Mouse (Mus musculus) left cerebral cortex, adult 18-20 months (tissue): ENCODE results near the gene Rabac1. TPM values are rescaled to one million over a fixed set of nuclear protein-coding genes. Genes with fewer than 3 reads are reported as not detected.

Experiments used
- DNase-seq, 2 experiments: peaks; one replicate each; pipeline ENCODE4 v3.0.0; 2021 to 2022; ENCODE audit warnings: low spot score in 2 of 2, mixed read lengths in 1 of 2
- long read RNA-seq, 2 experiments: library from polyadenylated mRNA; stranded (forward); transcript quantifications; one replicate each; pipeline ENCODE4 v2.0.0; 2021
- total RNA-seq, 2 experiments: library from RNA; stranded (reverse); gene quantifications; 2 replicates each; pipeline ENCODE4 v1.2.3; 2021

Rabac1 gene
- total RNA-seq: 100 to 1,000 TPM; 305 to 355 TPM
- long read RNA-seq, experiment 1, transcript Rabac1-201 (5 exons, 899 nt): major isoform, 142 of 162 reads
- long read RNA-seq, experiment 1, transcript Rabac1-203 (4 exons, 986 nt): minor isoform, 7 of 162 reads
- long read RNA-seq, experiment 1, partial matches to known transcripts: 4 of 162 reads
- long read RNA-seq, experiment 1, other reads (novel, unspliced or antisense): 9 of 162 reads
- long read RNA-seq, experiment 2, transcript Rabac1-201 (5 exons, 899 nt): major isoform, 139 of 147 reads
- long read RNA-seq, experiment 2, transcript Rabac1-203 (4 exons, 986 nt): minor isoform, 5 of 147 reads
- long read RNA-seq, experiment 2, partial matches to known transcripts: 1 of 147 reads
- long read RNA-seq, experiment 2, other reads (novel, unspliced or antisense): 2 of 147 reads

GRCm38 (mm10) chr7:24971972-24972893 is at the start of gene Rabac1:
Rabac1 (minus strand) TSS chr7:24972754.
- DNase-seq: peak; percentile 90 to 95

GRCm38 (mm10) chr7:25011592-25011991 is 39.0 kb upstream of the Rabac1 start:
- DNase-seq: no peak

- peak; percentile 74 to 76 for DNase-seq
These were observed 37.7 kb upstream of the Rabac1 start for GRCm38 (mm10) chr7:25010090-25010913.

DNA sequence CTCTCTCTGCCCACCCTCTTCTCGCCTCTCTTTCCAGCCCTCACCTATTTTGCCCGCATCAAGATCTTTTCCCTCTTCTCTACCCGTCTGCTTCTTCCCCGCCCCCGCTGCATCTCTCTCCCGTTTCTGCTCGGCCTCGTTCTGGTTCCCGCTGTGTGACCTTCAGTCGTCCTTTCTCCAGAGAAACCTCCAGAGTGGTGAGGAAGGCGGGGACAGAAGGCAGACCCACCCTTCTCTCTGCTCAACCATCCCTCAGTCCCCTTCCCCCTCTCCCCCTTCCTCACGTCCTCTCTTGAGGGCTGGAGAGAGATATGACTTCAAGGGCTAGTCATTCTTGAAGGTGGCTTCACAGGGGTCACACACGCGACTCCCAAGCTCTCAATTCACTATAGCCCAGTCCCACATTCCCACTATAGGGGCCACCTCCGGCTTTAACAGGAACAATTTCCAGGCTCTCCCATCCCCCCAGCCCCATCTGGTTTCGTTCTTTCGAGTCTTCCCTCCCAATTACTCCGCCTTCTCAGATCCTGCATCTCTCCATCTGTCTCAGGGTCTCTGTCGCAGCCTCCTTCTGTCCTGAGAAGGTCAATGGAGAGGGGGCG is 36.6 kb upstream of the Rabac1 start:
- DNase-seq: peak; percentile 75 to 78

DNA sequence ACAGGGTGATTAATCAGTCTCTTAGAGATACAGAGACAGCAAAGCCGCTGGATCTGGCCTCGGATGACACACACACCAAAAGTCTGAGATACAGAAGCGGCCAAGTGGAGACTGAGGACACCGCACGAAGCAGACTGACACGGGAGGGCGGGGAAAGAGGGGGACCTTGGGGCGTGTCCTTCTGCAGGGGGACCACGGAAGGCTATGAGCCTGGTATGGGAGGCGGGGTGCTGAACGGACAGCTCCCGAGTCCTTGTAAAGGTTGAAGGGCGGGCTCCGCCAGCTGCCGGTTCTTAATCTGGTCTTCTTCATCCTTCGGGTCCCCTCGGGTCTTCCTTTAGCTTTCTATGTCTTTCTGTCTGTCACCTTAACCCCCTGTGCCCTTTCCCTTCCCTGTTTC is 36.1 kb upstream of the Rabac1 start:
- peak; percentile 47 to 48 for DNase-seq

DNA sequence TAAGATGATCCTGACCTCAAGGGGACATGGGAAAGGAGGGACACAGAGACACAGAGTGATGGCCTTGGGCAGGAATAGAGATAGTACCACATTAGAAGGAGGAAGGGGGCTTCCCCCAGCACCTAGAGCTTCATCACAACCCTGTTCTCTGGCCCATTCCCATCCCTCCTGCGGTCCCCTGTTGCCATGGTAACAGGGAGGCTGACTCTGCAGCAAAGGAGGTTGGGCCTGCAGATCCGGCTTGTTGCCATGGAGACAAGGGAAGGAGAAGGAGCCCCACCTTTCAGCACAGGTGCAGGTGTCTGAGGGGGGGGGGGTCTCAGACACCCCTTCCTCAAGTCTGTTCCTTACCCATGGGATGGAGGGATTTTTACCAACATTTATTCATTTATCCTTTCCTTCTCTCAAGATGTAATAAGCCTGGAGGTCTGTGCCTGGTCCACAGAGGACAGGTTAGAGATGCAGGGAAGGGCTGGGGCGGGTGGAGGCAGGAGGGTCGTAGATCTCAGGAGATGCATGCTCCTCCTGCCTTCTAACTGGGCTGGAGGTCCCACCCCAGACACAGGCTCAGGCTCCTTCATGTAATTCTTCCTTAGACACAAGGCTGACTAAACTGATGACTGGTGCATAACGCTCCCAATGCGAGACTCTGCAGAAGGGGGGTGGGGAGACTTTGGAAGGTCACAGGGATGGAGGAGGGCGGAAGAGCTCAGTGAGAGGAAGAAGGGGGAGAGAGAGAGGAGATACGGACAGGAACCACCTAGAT is 35.2 kb upstream of the Rabac1 start:
- DNase-seq: peak; percentile 75 to 77

DNA sequence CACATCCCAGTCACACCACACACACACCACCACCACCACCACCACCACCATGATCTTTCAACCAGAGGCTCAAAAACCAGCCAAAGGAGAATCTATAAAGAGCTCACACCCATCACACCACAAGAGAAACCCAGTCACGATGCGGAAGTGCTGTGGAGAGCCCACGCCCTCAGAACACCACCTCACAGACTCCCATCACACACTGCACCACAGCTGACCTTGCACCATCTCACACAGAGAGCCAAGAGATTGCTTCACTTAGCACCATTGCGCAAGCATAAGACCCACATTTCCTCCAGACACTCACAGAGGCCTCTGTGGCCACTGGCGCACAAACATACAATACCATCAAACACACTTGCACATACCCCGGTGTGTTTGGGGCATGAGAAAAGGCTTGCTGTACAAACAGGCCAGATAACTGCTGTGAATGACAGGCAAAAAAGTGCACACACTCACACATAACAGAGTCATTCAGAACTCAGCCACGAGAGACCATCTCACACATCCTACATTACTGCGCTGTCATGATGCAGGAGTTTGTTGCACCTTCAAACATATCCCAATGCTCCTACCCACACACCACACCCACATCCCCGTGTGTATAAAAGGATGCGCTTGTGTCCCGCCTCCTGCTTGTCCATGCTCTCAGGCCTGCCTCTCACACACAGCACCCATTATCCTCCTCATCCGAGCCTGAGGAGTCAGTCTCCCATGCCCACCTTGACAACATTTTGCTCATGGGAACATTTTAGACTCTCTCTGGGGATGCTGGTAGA is 34.2 kb upstream of the Rabac1 start:
- peak; percentile 72 to 86 for DNase-seq

GRCm38 (mm10) chr7:25006171-25006570 is 33.6 kb upstream of the Rabac1 start:
- DNase-seq: no peak

DNA sequence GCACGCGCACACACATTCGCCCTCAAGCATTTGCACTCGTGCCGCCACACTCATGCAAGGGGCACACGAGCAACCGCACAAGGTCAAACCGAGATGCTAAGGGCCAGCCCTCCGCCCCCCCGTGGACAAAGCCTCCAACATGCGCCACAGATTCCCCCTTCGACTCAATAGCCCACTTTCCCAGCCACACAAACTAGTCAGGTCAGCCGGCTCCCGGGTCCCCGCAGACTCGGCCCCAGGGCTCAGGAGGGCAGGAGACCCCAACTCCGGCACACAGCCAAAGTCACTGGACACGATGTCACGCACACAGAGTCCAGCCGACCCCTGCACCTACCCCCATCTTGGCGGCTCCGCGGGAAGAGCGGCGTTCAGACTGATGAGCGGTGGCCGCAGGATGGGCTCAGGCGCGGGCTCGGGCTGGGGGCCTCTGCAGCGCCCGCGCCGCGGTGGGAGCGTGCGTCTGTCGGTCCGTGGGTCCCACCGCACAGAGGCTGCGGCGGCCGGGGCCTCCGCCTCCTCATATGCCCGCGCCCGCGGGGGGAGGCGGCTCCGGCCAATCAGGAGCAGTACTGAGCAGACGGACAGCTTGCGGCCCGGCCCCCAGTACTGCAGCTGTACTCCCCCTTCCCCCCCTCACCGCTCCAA is 33.0 kb upstream of the Rabac1 start, which contains the start of gene Atp1a3:
Atp1a3 (minus strand) TSS at position 538 of the 645 bp plus-strand sequence.
- peak; percentile 82 to 90 for DNase-seq

DNA sequence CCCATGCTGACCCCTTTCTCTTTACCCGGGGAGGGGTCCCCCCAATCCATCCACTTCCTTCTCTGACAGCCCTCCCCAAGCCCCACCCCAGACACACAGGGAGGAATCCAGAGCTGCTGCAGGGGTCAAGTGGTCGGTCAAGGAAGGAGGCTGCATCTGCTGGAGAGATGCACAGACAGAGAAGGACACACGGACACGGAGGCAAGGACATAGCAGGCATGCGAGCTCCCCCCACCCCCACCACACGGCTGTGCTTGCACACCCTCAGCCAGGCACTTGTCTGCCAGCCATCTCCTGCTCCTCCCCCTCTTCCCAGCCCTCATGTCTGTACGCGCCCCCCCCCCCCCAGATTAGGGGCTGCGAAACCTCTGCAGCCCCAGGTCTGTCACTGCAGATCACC is 32.3 kb upstream of the Rabac1 start:
- DNase-seq: no peak

DNA sequence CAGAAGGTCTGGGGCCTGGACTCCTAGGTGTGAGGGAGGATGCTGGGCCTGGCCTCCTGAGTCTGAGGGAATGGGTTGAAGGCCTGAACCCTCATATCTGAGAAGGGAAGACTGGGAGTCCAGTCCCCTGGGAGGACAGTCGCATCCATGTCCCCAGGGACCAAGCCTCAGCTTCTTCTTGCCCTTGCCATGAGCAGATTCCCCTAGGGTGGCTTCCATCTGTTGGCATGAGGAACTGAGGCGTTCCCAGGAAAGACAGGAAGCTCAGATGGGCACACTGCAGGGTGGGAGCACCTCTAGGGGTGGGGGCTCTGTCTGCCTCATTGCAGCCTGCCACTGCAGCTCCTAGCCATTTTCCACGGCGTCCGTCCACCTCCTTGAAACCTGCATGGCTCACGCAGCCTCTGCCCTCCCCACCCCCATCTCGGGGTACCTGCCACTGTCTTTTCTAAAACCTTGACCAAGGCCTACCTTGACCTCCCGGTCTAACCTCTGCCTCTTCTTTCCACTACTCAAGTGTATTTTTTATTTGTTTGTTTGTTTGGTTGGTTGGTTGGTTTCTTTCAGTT is 31.4 kb upstream of the Rabac1 start:
- no peak for DNase-seq

GRCm38 (mm10) chr7:25003291-25003690 is 30.7 kb upstream of the Rabac1 start:
- DNase-seq: no peak

- no peak for DNase-seq
These were observed 28.2 kb upstream of the Rabac1 start for GRCm38 (mm10) chr7:25000711-25001110.

DNA sequence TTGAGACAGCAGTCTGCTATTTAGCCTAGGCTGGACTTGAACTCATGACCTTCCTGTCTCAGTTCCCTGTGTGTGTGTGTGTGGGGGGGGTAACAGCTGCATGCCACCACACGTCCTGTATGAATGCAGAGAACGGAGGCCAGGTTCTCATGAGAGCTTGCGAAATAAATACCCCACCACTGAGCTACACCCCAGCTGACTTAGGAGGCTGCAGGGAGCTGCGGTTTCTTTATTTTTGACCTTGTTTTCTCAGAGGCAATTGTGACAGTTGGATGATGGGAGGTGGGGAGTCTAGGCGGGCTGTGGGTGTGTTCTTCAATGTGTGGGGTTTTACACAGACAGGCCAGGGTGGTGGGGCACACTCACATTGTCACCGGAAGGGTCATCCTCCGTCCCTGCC is 27.7 kb upstream of the Rabac1 start:
- no peak for DNase-seq

- peak; percentile 57 to 67 for DNase-seq
These were observed 20.5 kb upstream of the Rabac1 start for GRCm38 (mm10) chr7:24993081-24993480.

- no peak for DNase-seq
These were observed 17.9 kb upstream of the Rabac1 start for GRCm38 (mm10) chr7:24990478-24990877.

- DNase-seq: no peak
These were observed 15.4 kb upstream of the Rabac1 start for GRCm38 (mm10) chr7:24987941-24988340.

DNA sequence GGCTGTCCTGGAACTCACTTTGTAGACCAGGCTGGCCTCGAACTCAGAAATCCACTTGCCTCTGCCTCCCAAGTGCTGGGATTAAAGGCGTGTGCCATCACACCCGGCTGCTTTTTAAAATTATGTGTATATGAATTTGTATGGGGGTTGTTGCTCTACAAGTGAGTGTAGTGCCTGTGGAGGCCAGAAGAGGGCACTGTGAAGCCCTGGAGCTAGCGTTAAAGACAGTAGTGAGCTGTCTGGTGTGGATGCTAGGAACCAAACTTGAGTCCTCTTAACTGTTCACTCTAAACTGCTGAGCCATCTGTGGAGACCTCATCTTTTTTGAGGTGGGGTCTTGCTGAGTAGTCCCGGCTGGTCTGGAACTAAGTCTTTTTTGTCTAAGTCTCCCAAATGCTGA is 13.2 kb upstream of the Rabac1 start:
- DNase-seq: no peak
